Mouse (Mus musculus): ENCODE measurements around the gene Marc1. TPM values are rescaled to one million over a fixed set of nuclear protein-coding genes. Genes with fewer than 3 reads are reported as not detected.

Marc1 gene
- polyA plus RNA-seq (2016; fragmentation: Nextera tagmentation; extraction: Ambion mirVana), result 0.15 and 0.24 TPM in 2 replicates

GRCm38 (mm10) chr1:184810780-184811575, at the start of gene Marc1:
TSS of gene Marc1 (minus strand) at chr1:184811313.
- Histone ChIP-seq H3K4me1 (peaks cover 22% of the 10 kb centered on the region), H3K4me3 (peak within 1 kb of the TSS; percentile 48), H3K36me3 (no peaks in the 10 kb centered on the region), H3K27ac (no peak within 1 kb of the TSS), H3K9me3 (replicated peaks) (no peaks in the 10 kb centered on the region), H3K27me3 (ENCODE audit: low read depth, poor library complexity, severe bottlenecking) (peaks cover 46% of the 10 kb centered on the region)
- DNase-seq (ENCODE audit: low spot score), result peak; percentile 37
- 4% methylated on average over 52 of the region's 52 CpGs for WGBS

GRCm38 (mm10) chr1:184860276-184860675, 49.2 kb upstream of the Marc1 start:
- Histone ChIP-seq H3K36me3 (no peaks in the 10 kb centered on the region), H3K27ac (no peak overlapping the region), H3K9me3 (replicated peaks) (no peaks in the 10 kb centered on the region), H3K4me3 (no peak overlapping the region), H3K4me1 (no peaks in the 10 kb centered on the region), H3K27me3 (ENCODE audit: low read depth, poor library complexity, severe bottlenecking) (no peaks in the 10 kb centered on the region)
- 69% methylated on average over 3 of the region's 3 CpGs for WGBS
- DNase-seq (ENCODE audit: low spot score), result no peak

GRCm38 (mm10) chr1:184858253-184858652, 47.1 kb upstream of the Marc1 start:
- H3K27me3 ChIP-seq (ENCODE audit: low read depth, poor library complexity, severe bottlenecking), result no peaks in the 10 kb centered on the region
- H3K9me3 ChIP-seq (replicated peaks), result no peaks in the 10 kb centered on the region
- 93% methylated on average over 1 of the region's 1 CpGs for WGBS
- no peaks in the 10 kb centered on the region for H3K36me3 ChIP-seq
- H3K4me1 ChIP-seq, result peaks cover 4% of the 10 kb centered on the region; the same call in 1 of the 2 replicates
- no peak overlapping the region for H3K4me3 ChIP-seq
- no peak overlapping the region for H3K27ac ChIP-seq
- DNase-seq (ENCODE audit: low spot score), result no peak

GRCm38 (mm10) chr1:184857216-184857615, 46.1 kb upstream of the Marc1 start:
- Histone ChIP-seq H3K27ac (no peak overlapping the region), H3K4me3 (no peak overlapping the region), H3K27me3 (ENCODE audit: low read depth, poor library complexity, severe bottlenecking) (peaks cover under 1% of the 10 kb centered on the region), H3K4me1 (peaks cover 13% of the 10 kb centered on the region), H3K9me3 (replicated peaks) (no peaks in the 10 kb centered on the region), H3K36me3 (no peaks in the 10 kb centered on the region)
- WGBS, result 88% methylated on average over 9 of the region's 9 CpGs
- DNase-seq (ENCODE audit: low spot score), result no peak

- Histone ChIP-seq H3K4me3 (no peak overlapping the region), H3K9me3 (replicated peaks) (no peaks in the 10 kb centered on the region), H3K27ac (no peak overlapping the region), H3K4me1 (peaks cover 20% of the 10 kb centered on the region), H3K27me3 (ENCODE audit: low read depth, poor library complexity, severe bottlenecking) (peaks cover 18% of the 10 kb centered on the region), H3K36me3 (no peaks in the 10 kb centered on the region)
- no peak for DNase-seq (ENCODE audit: low spot score)
- WGBS, result 72% methylated on average over 3 of the region's 3 CpGs
Observed at GRCm38 (mm10) chr1:184853922-184854321, 42.8 kb upstream of the Marc1 start.

- Histone ChIP-seq H3K27me3 (ENCODE audit: low read depth, poor library complexity, severe bottlenecking) (peaks cover 24% of the 10 kb centered on the region), H3K4me3 (0 out of 2 replicates have a peak overlapping the region, but pooled peaks have one; percentile 18), H3K4me1 (peaks cover 20% of the 10 kb centered on the region), H3K36me3 (no peaks in the 10 kb centered on the region), H3K9me3 (replicated peaks) (no peaks in the 10 kb centered on the region), H3K27ac (no peak overlapping the region)
- DNase-seq (ENCODE audit: low spot score), result peak; percentile 56
- WGBS, result 28% methylated on average over 5 of the region's 5 CpGs
Observed at GRCm38 (mm10) chr1:184853339-184853738, 42.2 kb upstream of the Marc1 start.

GRCm38 (mm10) chr1:184851741-184852618, 40.9 kb upstream of the Marc1 start:
- peaks cover 20% of the 10 kb centered on the region for H3K4me1 ChIP-seq
- peaks cover 38% of the 10 kb centered on the region for H3K27me3 ChIP-seq (ENCODE audit: low read depth, poor library complexity, severe bottlenecking)
- H3K27ac ChIP-seq, result no peak overlapping the region
- no peaks in the 10 kb centered on the region for H3K9me3 ChIP-seq (replicated peaks)
- WGBS, result 26% methylated on average over 31 of the region's 31 CpGs
- H3K4me3 ChIP-seq, result peak overlapping the region; percentile 22; the same call in 1 of the 2 replicates
- peak; percentile 73 for DNase-seq (ENCODE audit: low spot score)
- H3K36me3 ChIP-seq, result no peaks in the 10 kb centered on the region

GRCm38 (mm10) chr1:184851166-184851565, 40.1 kb upstream of the Marc1 start:
- H3K9me3 ChIP-seq (replicated peaks), result no peaks in the 10 kb centered on the region
- no peaks in the 10 kb centered on the region for H3K36me3 ChIP-seq
- no peak overlapping the region for H3K27ac ChIP-seq
- H3K4me1 ChIP-seq, result peaks cover 26% of the 10 kb centered on the region
- no peak overlapping the region for H3K4me3 ChIP-seq
- WGBS, result 54% methylated on average over 7 of the region's 7 CpGs
- H3K27me3 ChIP-seq (ENCODE audit: low read depth, poor library complexity, severe bottlenecking), result peaks cover 46% of the 10 kb centered on the region
- DNase-seq (ENCODE audit: low spot score), result no peak

GRCm38 (mm10) chr1:184846973-184847372, 35.9 kb upstream of the Marc1 start:
- H3K27ac ChIP-seq, result no peak overlapping the region
- WGBS, result 63% methylated on average over 3 of the region's 3 CpGs
- H3K9me3 ChIP-seq (replicated peaks), result no peaks in the 10 kb centered on the region
- peak overlapping the region; percentile 81; the same call in 1 of the 2 replicates for H3K4me3 ChIP-seq
- H3K4me1 ChIP-seq, result peaks cover 28% of the 10 kb centered on the region
- no peaks in the 10 kb centered on the region for H3K36me3 ChIP-seq
- peaks cover 57% of the 10 kb centered on the region for H3K27me3 ChIP-seq (ENCODE audit: low read depth, poor library complexity, severe bottlenecking)
- DNase-seq (ENCODE audit: low spot score), result no peak

- peak within 1 kb of the TSS; percentile 87 for H3K27ac ChIP-seq
- 6% methylated on average over 18 of the region's 18 CpGs for WGBS
- H3K9me3 ChIP-seq (replicated peaks), result no peaks in the 10 kb centered on the region
- no peak for DNase-seq (ENCODE audit: low spot score)
- H3K4me1 ChIP-seq, result peaks cover 23% of the 10 kb centered on the region
- H3K36me3 ChIP-seq, result no peaks in the 10 kb centered on the region
- peak within 1 kb of the TSS; percentile 81 for H3K4me3 ChIP-seq
- peaks cover 49% of the 10 kb centered on the region for H3K27me3 ChIP-seq (ENCODE audit: low read depth, poor library complexity, severe bottlenecking)
Observed at GRCm38 (mm10) chr1:184846092-184846750, 35.1 kb upstream of the Marc1 start, which contains the start of gene Marc2. TSS of gene Marc2 (minus strand) at chr1:184846451.

- WGBS, result under 1% methylated on average over 67 of the region's 67 CpGs
- DNase-seq (ENCODE audit: low spot score), result peak; percentile 87
- Histone ChIP-seq H3K4me3 (peak overlapping the region; percentile 81), H3K4me1 (peaks cover 23% of the 10 kb centered on the region), H3K27me3 (ENCODE audit: low read depth, poor library complexity, severe bottlenecking) (peaks cover 46% of the 10 kb centered on the region), H3K9me3 (replicated peaks) (no peaks in the 10 kb centered on the region), H3K36me3 (0 out of 2 replicates have a peak, but pooled peaks cover 6% of the 10 kb centered on the region), H3K27ac (peak overlapping the region; percentile 87)
Observed at GRCm38 (mm10) chr1:184845111-184846071, 34.3 kb upstream of the Marc1 start.

Data from limb, embryonic 10.5 days (tissue).